ENCODE assay signal across 10 mouse cellular contexts in the genomic region with DNA sequence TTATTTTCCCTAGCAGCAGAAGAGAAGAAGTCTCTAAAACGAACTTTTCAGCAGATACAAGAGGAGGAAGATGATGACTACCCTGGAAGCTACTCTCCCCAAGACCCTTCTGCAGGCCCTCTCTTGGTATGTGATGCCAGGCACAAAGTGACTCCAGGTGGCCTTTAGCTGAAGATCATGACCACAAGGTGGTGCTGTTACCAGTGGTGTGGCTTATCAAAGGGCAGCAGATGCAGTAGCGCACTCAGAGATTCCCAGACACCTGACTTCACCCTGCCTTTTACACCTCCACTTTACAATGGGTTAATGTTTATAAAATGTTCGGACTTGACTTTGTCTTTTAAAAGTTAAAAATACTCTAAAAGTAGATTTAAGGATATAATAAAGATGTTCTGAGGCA. TPM values are rescaled to one million over a fixed set of nuclear protein-coding genes. Genes with fewer than 3 reads are reported as not detected.
DNase-seq lines count a peak whose midpoint lies in the region; ATAC-seq and TF ChIP-seq lines count a peak whose summit lies in the region.
"Had no signal": no experiment of that assay in that cellular context is flagged by ENCODE, and none has a peak within 500 bp of the region (broad histone marks: within the 10 kb centered on the region; RNA-seq: fewer than 3 reads in every experiment).

No protein-coding gene starts in this region.

- H3K4me2 ChIP-seq in hindbrain, embryonic 14.5 days (replicated peaks): no peak overlapping the region
- no peak overlapping the region for H3K4me2 ChIP-seq in hindbrain, embryonic 13.5 days
- H3K4me2 ChIP-seq in CH12.LX (ENCODE audit: insufficient read depth, low read depth, poor library complexity, severe bottlenecking): no peak overlapping the region
- H3K4me2 ChIP-seq in midbrain, postnatal 0 days (ENCODE audit: low read depth, low read length, poor library complexity, severe bottlenecking): no peak overlapping the region
- H3K4me2 ChIP-seq: lung, embryonic 15.5 days had no signal

- DNase-seq in hindbrain, embryonic 14.5 days (ENCODE audit: low spot score): peak; percentile 62
- DNase-seq in CH12.LX (ENCODE audit: extremely low read depth): peak; percentile 51
- DNase-seq in brain, embryonic 14.5 days (ENCODE audit: low read depth): peak; percentile 65
- DNase-seq in layer of hippocampus, adult 9-10 months (ENCODE audit: low spot score): peak; percentile 25
- DNase-seq in midbrain, postnatal 0 days (ENCODE audit: low spot score): peak; percentile 60
- DNase-seq in thymus, postnatal 36 days: peak; percentile 45 to 48

- TF ChIP-seq POLR2A in CH12.LX (IDR thresholded peaks at IDR 0.05; ENCODE audit: low read depth, low read length): no peak
- TF ChIP-seq POLR2A in brain, embryonic 14.5 days (IDR thresholded peaks at IDR 0.05; ENCODE audit: borderline replicate concordance, extremely low read depth, insufficient read depth, insufficient read length, poor library complexity, severe bottlenecking): no peak

- WGBS in hindbrain, embryonic 14.5 days: 74% methylated on average over 3 of the region's 3 CpGs
- 73% methylated on average over 3 of the region's 3 CpGs for WGBS in hindbrain, embryonic 13.5 days
- 67% methylated on average over 3 of the region's 3 CpGs for WGBS in midbrain, postnatal 0 days

- peak; percentile 49 for TF ChIP-seq RAD21 in CH12.LX (IDR thresholded peaks at IDR 0.05; ENCODE audit: low read depth, low read length)

- no peak overlapping the region for H3K4me3 ChIP-seq in hindbrain, embryonic 14.5 days (replicated peaks; ENCODE audit: low read length)
- H3K4me3 ChIP-seq in hindbrain, embryonic 13.5 days: no peak overlapping the region
- no peak overlapping the region for H3K4me3 ChIP-seq in CH12.LX (replicated peaks in 1 of 3; ENCODE audit: low read depth in 2 of 3, low read length in 2 of 3, poor library complexity in 1 of 3)
- H3K4me3 ChIP-seq in midbrain, postnatal 0 days (ENCODE audit: low read depth, low read length): no peak overlapping the region
- H3K4me3 ChIP-seq: erythroblast, embryonic 14.5 days; lung, embryonic 15.5 days had no signal

- H3K27me3 ChIP-seq in hindbrain, embryonic 14.5 days (ENCODE audit: control insufficient read depth, insufficient read depth, low read length): no peaks in the 10 kb centered on the region
- no peaks in the 10 kb centered on the region for H3K27me3 ChIP-seq in hindbrain, embryonic 13.5 days
- no peaks in the 10 kb centered on the region for H3K27me3 ChIP-seq in CH12.LX (replicated peaks)
- no peaks in the 10 kb centered on the region for H3K27me3 ChIP-seq in midbrain, postnatal 0 days (ENCODE audit: insufficient read depth, low read length)
- H3K27me3 ChIP-seq: lung, embryonic 15.5 days had no signal

- H3K79me2 ChIP-seq in CH12.LX (replicated peaks; ENCODE audit: control insufficient read depth, extremely low read depth, insufficient read depth, poor library complexity, severe bottlenecking): no peaks in the 10 kb centered on the region

- in situ Hi-C loops in CH12.LX (cut with MboI; ENCODE audit: low pct_ligation_motif_present, low pct_unique_long_range_greater_than_20kb, low sequenced_read_pairs): no loop called here

- no peaks in the 10 kb centered on the region for H3K4me1 ChIP-seq in hindbrain, embryonic 14.5 days (replicated peaks; ENCODE audit: control insufficient read depth, insufficient read depth, low read length)
- 0 out of 2 replicates have a peak, but pooled peaks cover 3% of the 10 kb centered on the region for H3K4me1 ChIP-seq in hindbrain, embryonic 13.5 days (replicated peaks)
- H3K4me1 ChIP-seq in CH12.LX (ENCODE audit: control insufficient read depth in 1 of 2, insufficient read depth in 2 of 2): no peaks in the 10 kb centered on the region; a peak in 1 of 4 replicates
- H3K4me1 ChIP-seq in midbrain, postnatal 0 days (ENCODE audit: insufficient read depth, low read length): no peaks in the 10 kb centered on the region
- H3K4me1 ChIP-seq: lung, embryonic 15.5 days had no signal

- no peak overlapping the region for H3K9ac ChIP-seq in hindbrain, embryonic 14.5 days
- no peak overlapping the region for H3K9ac ChIP-seq in hindbrain, embryonic 13.5 days
- no peak overlapping the region for H3K9ac ChIP-seq in CH12.LX (ENCODE audit: insufficient read depth, low read depth)
- no peak overlapping the region for H3K9ac ChIP-seq in midbrain, postnatal 0 days (replicated peaks; ENCODE audit: low read length, poor library complexity, severe bottlenecking)
- H3K9ac ChIP-seq: lung, embryonic 15.5 days had no signal

- dilution Hi-C loops in CH12.LX (cut with MboI; ENCODE audit: extremely low pct_ligation_motif_present, extremely low pct_unique_long_range_greater_than_20kb, low sequenced_read_pairs): no loop called here

- no peak overlapping the region for H3K27ac ChIP-seq in hindbrain, embryonic 14.5 days
- no peak overlapping the region for H3K27ac ChIP-seq in hindbrain, embryonic 13.5 days
- no peak overlapping the region for H3K27ac ChIP-seq in CH12.LX (ENCODE audit: insufficient read depth, low read depth)
- no peak overlapping the region for H3K27ac ChIP-seq in midbrain, postnatal 0 days (ENCODE audit: low read depth, low read length)
- H3K27ac ChIP-seq: lung, embryonic 15.5 days had no signal

- no peaks in the 10 kb centered on the region for H3K9me3 ChIP-seq in hindbrain, embryonic 14.5 days (ENCODE audit: control insufficient read depth, low read length)
- no peaks in the 10 kb centered on the region for H3K9me3 ChIP-seq in hindbrain, embryonic 13.5 days
- no peaks in the 10 kb centered on the region for H3K9me3 ChIP-seq in CH12.LX (replicated peaks; ENCODE audit: low read length)
- no peaks in the 10 kb centered on the region for H3K9me3 ChIP-seq in midbrain, postnatal 0 days (ENCODE audit: low read length)
- H3K9me3 ChIP-seq: lung, embryonic 15.5 days had no signal

- TF ChIP-seq CTCF in CH12.LX (conservative IDR thresholded peaks at IDR 0.05 in 1 of 2, IDR thresholded peaks at IDR 0.05 in 1 of 2; ENCODE audit: low read depth in 2 of 2, low read length in 2 of 2): peak; percentile 43 to 69
- peak; percentile 68; the same call in 1 of the 2 replicates for TF ChIP-seq CTCF in brain, embryonic 14.5 days (IDR thresholded peaks at IDR 0.05; ENCODE audit: borderline replicate concordance, extremely low read depth, insufficient read depth, insufficient read length)
- TF ChIP-seq CTCF in midbrain, postnatal 0 days (IDR thresholded peaks at IDR 0.05): peak; percentile 74

- no peak for TF ChIP-seq EP300 in CH12.LX (IDR thresholded peaks at IDR 0.05; ENCODE audit: low read length)

- H3K36me3 ChIP-seq in hindbrain, embryonic 14.5 days (replicated peaks; ENCODE audit: control insufficient read depth, insufficient read depth): peaks cover 79% of the 10 kb centered on the region
- H3K36me3 ChIP-seq in hindbrain, embryonic 13.5 days: peaks cover 57% of the 10 kb centered on the region
- peaks cover 53 to 78% of the 10 kb centered on the region in 2 experiments for H3K36me3 ChIP-seq in CH12.LX (replicated peaks in 1 of 2; ENCODE audit: control insufficient read depth in 1 of 2, insufficient read depth in 1 of 2, low read length in 1 of 2)
- H3K36me3 ChIP-seq in midbrain, postnatal 0 days (ENCODE audit: insufficient read depth, low read length): peaks cover 47% of the 10 kb centered on the region

- ATAC-seq in hindbrain, embryonic 14.5 days (ENCODE audit: low FRiP score): no peak
- ATAC-seq in hindbrain, embryonic 13.5 days (ENCODE audit: low FRiP score): no peak
- peak; percentile 97 for ATAC-seq in erythroblast, adult 5-6 weeks (replicated peaks; ENCODE audit: low FRiP score, poor library complexity, severe bottlenecking)
- ATAC-seq in midbrain, postnatal 0 days (ENCODE audit: low FRiP score): no peak

TF ChIP-seq in CH12.LX, 34 proteins besides CTCF, POLR2A, EP300 and RAD21:
- TF ChIP-seq HCFC1 (IDR thresholded peaks at IDR 0.05; ENCODE audit: low read depth, low read length): no peak
- TF ChIP-seq NRF1 (IDR thresholded peaks at IDR 0.05; ENCODE audit: low read depth, low read length): no peak
- TF ChIP-seq SMC3 (IDR thresholded peaks at IDR 0.05; ENCODE audit: low read depth, low read length): peak; percentile 66
TF ChIP-seq in CH12.LX: peak in this region for 1.

RNA-seq across cellular contexts. Expression of a gene that starts 19.6 kb away (rescaled TPM):
- polyA plus RNA-seq in hindbrain, embryonic 14.5 days (2014; fragmentation: Nextera tagmentation; extraction: Ambion mirVana): 30.8 and 34.9 TPM in 2 replicates
- polyA plus RNA-seq in hindbrain, embryonic 13.5 days (2015; fragmentation: Nextera tagmentation; extraction: Ambion mirVana): 37.3 and 39.8 TPM in 2 replicates
- total RNA-seq in CH12.LX (2012; rRNA removed): 11.8 and 15.6 TPM in 2 replicates
- 16.4 and 16.5 TPM in 2 replicates for total RNA-seq in CH12.LX (2014; rRNA removed)
- 30.6 and 33.1 TPM in 2 replicates for polyA plus RNA-seq in CH12.LX (2012; ENCODE audit: insufficient read length, low read depth)
- polyA plus RNA-seq in brain, embryonic 14.5 days (2012; rRNA removed): 25.8 and 27.9 TPM in 2 replicates
- 19.2 and 20.8 TPM in 2 replicates for total RNA-seq in erythroblast, adult 5-6 weeks (2015; ENCODE audit: low replicate concordance)
- total RNA-seq in erythroblast, adult 5-6 weeks (2017; ENCODE audit: low replicate concordance): 25.5 and 31.2 TPM in 2 replicates
- total RNA-seq in midbrain, postnatal 0 days (2014; rRNA removed): 20.8 and 64.5 TPM in 2 replicates
- 19.0 and 20.5 TPM in 2 replicates for polyA plus RNA-seq in midbrain, postnatal 0 days (2015; fragmentation: Nextera tagmentation; extraction: Ambion mirVana)

RNA-seq across cellular contexts. Expression of a gene that starts 19.7 kb away (rescaled TPM):
- polyA plus RNA-seq in hindbrain, embryonic 14.5 days (2014; fragmentation: Nextera tagmentation; extraction: Ambion mirVana): 15.6 and 17.3 TPM in 2 replicates
- polyA plus RNA-seq in hindbrain, embryonic 13.5 days (2015; fragmentation: Nextera tagmentation; extraction: Ambion mirVana): 17.7 and 18.5 TPM in 2 replicates
- total RNA-seq in CH12.LX (2012; rRNA removed) (26.3 and 27.2 TPM in 2 replicates), CH12.LX (2014; rRNA removed) (18.0 and 19.8 TPM in 2 replicates)
- polyA plus RNA-seq in CH12.LX (2012; ENCODE audit: insufficient read length, low read depth): 19.7 and 22.5 TPM in 2 replicates
- 21.4 and 22.3 TPM in 2 replicates for polyA plus RNA-seq in brain, embryonic 14.5 days (2012; rRNA removed)
- 1.3 and 10.4 TPM in 2 replicates for total RNA-seq in erythroblast, adult 5-6 weeks (2015; ENCODE audit: low replicate concordance)
- total RNA-seq in erythroblast, adult 5-6 weeks (2017; ENCODE audit: low replicate concordance): 9.5 and 12.6 TPM in 2 replicates
- 13.5 and 20.0 TPM in 2 replicates for total RNA-seq in midbrain, postnatal 0 days (2014; rRNA removed)
- polyA plus RNA-seq in midbrain, postnatal 0 days (2015; fragmentation: Nextera tagmentation; extraction: Ambion mirVana): 9.2 and 11.0 TPM in 2 replicates
